Mouse (Mus musculus) stomach, postnatal 0 days (tissue): ENCODE results near the gene Gm10251. TPM values are rescaled to one million over a fixed set of nuclear protein-coding genes. Genes with fewer than 3 reads are reported as not detected.
"Not testable (repeated sequence)": the region's sequence is repeated elsewhere in the genome, so short reads cannot be mapped to it uniquely, and the experiment has no call there.

Experiments
- ATAC-seq: fragments of 200-750 bp; cut with Nextera tagmentation; 2 replicates; pipeline ENCODE4 v1.8.0; 2017; ENCODE audit not compliant: low FRiP score, low TSS enrichment
- DNase-seq: peaks from one replicate; pipeline ENCODE4 v3.0.0-alpha.2; 2016; ENCODE audit warnings: low spot score
- H3K27ac ChIP-seq: fragments of 300-500 bp; sonication (generic); replicated peaks from 2 replicates; pipeline ENCODE4 v1.5.1; 2014; ENCODE audit warnings: mild to moderate bottlenecking, control low read depth
- H3K27me3 ChIP-seq: fragments of 300-500 bp; sonication (generic); 2 replicates; pipeline ENCODE4 v1.6.1; 2014; ENCODE audit warnings: low read length; ENCODE audit not compliant: control insufficient read depth, insufficient read depth
- H3K36me3 ChIP-seq: fragments of 300-500 bp; sonication (generic); 2 replicates; pipeline ENCODE4 v1.6.1; 2014; ENCODE audit warnings: low read length, mixed read lengths; ENCODE audit not compliant: control insufficient read depth, insufficient read depth
- H3K4me1 ChIP-seq: fragments of 300-500 bp; sonication (generic); replicated peaks from 2 replicates; pipeline ENCODE4 v1.6.1; 2014; ENCODE audit warnings: antibody characterized with exemption; ENCODE audit not compliant: control insufficient read depth, insufficient read depth
- H3K4me2 ChIP-seq: fragments of 300-500 bp; sonication (generic); replicated peaks from 2 replicates; pipeline ENCODE4 v1.6.1; 2014; ENCODE audit warnings: low read depth, mild to moderate bottlenecking, control low read depth, moderate library complexity
- H3K4me3 ChIP-seq: fragments of 300-500 bp; sonication (generic); 2 replicates; pipeline ENCODE4 v1.5.1; 2014; ENCODE audit warnings: low read depth, low read length, control low read depth
- H3K9ac ChIP-seq: fragments of 300-500 bp; sonication (generic); 2 replicates; pipeline ENCODE4 v1.6.1; 2014; ENCODE audit warnings: mild to moderate bottlenecking, low read length, control low read depth, mixed read lengths
- H3K9me3 ChIP-seq: fragments of 300-500 bp; sonication (generic); 2 replicates; pipeline ENCODE4 v1.6.1; 2016; ENCODE audit warnings: low read length; ENCODE audit not compliant: control insufficient read depth
- CTCF ChIP-seq: IDR thresholded peaks from 2 replicates; pipeline ENCODE4 v1.5.1; 2016; ENCODE audit warnings: antibody characterized with exemption, low read depth, mild to moderate bottlenecking, moderate library complexity
- WGBS: fragments of 180-500 bp; shearing (Covaris S2); extraction: QIAGEN DNeasy Blood & Tissue Kit; methylation state at CpG from one replicate; pipeline ENCODE4 v1.1.7; 2014; 5-methylcytosine and 5-hydroxymethylcytosine counted together
- polyA plus RNA-seq: library from polyadenylated mRNA; unstranded; fragments of >200 nt; fragmentation: Nextera tagmentation; extraction: Ambion mirVana; gene quantifications from 2 replicates; pipeline ENCODE4 v1.2.1, GENCODE M21; 2015

The Gm10251 gene
- 0.06 TPM in 1 of 2 replicates, not detected in the other for polyA plus RNA-seq

DNA sequence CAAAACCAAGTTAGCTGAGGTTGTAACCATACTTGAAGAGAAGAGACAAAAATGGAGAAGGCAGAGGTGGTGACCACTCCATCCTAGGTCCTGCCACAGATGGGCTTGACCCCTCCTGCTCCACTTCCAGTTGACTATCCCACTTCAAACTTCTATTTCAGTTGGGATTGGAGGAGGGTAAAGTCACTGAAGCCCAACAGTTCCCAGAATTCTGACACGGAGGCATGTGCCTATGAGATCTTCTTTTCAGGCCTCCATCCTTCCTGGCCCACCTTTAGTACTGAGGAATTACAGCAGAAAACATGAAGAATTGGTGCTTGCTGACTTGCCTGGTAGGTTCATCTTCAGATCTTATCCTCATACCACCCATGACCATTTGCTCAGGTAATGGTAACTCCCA, at the start of gene Gm10251:
Gene Gm10251 (minus strand): TSS at position 101 of the 400 bp plus-strand sequence.
- H3K27me3 ChIP-seq, ATAC-seq, H3K9me3 ChIP-seq, H3K4me2 ChIP-seq, H3K4me1 ChIP-seq, H3K9ac ChIP-seq, H3K27ac ChIP-seq, H3K4me3 ChIP-seq, H3K36me3 ChIP-seq, DNase-seq: not testable (repeated sequence)
- WGBS = no CpG with 5 or more reads among the region's 1 CpGs

DNA sequence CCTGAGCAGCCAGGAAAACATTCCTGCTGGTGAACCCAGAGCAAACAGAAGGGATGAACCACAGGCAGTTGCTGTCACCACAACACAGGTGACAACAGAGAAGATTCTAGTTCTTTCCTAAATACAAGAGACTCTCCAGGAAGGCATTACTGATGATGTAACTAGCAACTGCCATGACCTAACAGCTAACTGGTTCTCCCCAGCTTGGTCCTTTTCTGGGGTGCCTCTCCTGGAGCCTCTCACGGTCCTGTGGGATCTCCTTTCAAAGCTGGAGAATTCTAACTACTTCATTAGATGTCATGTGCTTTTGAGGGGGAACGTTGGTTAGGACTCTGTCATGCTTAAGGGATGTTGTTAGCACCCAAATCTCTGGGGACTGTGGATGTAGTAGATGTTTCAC, 36.2 kb upstream of the Gm10251 start, which contains the start of gene Gm8050:
Gene Gm8050 (minus strand): TSS at position 101 of the 400 bp plus-strand sequence.
- not testable (repeated sequence) for H3K4me3 ChIP-seq, H3K27me3 ChIP-seq, H3K9ac ChIP-seq, H3K4me1 ChIP-seq, H3K4me2 ChIP-seq, H3K27ac ChIP-seq, H3K36me3 ChIP-seq, DNase-seq, H3K9me3 ChIP-seq, ATAC-seq
- WGBS = no CpG with 5 or more reads among the region's 2 CpGs

DNA sequence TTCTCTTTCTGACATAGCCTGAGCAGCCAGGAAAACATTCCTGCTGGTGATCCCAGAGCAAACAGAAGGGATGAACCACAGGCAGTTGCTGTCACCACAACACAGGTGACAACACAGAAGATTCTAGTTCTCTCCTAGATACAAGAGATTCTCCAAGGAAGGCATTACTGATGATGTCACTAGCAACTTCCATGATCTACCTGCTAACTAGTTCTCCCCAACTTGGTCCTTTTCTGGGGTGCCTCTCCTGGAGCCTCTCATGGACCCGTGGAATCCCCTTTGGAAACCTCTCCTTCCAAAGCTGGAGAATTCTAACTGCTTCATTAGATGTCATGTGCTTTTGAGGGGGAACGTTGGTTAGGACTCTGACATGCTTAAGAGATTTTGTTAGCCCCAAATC, 61.7 kb downstream of the Gm10251 start, which contains the start of gene Gm3460:
Gene Gm3460 (minus strand): TSS at position 101 of the 400 bp plus-strand sequence.
- DNase-seq, H3K27ac ChIP-seq, H3K4me3 ChIP-seq, H3K9ac ChIP-seq, H3K9me3 ChIP-seq, H3K36me3 ChIP-seq, ATAC-seq, H3K4me2 ChIP-seq, H3K27me3 ChIP-seq, H3K4me1 ChIP-seq: not testable (repeated sequence)
- 78% methylated on average over 1 of the region's 2 CpGs for WGBS

DNA sequence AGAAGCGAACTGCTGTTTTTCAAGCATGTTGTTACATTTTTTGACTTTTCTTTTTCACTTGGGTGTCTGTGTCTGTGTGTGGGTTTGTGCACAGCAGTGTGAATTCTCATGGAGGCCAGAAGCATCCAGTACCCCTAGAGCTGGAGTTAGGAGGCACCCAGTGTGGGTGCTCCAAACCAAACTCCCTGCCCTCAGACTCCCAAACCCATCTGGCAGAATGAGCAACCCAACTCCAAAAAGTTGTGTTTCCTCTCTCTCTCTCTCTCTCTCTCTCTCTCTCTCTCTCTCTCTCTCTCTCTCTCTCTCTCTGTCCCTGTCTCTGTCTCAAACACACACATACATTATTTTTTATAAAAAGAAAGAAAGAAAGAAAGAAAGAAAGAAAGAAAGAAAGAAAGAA, 77.5 kb downstream of the Gm10251 start:
- not testable (repeated sequence) for H3K4me3 ChIP-seq

DNA sequence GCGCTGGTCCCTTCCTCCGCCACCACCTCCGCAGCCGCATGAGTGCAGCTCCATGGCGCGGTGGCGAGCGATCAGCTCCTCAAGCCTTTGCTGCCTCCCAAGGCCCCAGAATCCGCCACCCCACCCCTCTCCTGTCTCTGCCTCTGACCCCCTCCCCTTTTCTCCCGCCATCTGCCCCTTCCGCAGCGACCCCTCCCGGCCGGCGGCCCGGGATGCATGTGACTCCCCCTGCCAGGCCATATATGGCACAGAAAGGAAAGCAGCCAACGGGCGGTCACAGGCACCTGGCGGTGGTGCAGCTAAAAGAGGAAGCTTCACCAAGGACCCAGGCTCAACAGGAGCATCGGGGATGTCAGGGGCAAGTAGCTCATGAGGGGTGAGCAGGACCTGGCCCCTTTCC, 79.0 kb downstream of the Gm10251 start:
- Histone ChIP-seq H3K4me2 (peak overlapping the region; percentile 53), H3K4me3 (peak overlapping the region; percentile 26)
- H3K27ac ChIP-seq, ATAC-seq, H3K9me3 ChIP-seq, H3K36me3 ChIP-seq, H3K4me1 ChIP-seq, H3K27me3 ChIP-seq, H3K9ac ChIP-seq: not testable (repeated sequence)
- peak; percentile 48 for DNase-seq
- TF ChIP-seq CTCF = peak; percentile 58
- WGBS = 0% methylated on average over 2 of the region's 20 CpGs

More for the DNA sequence above, 77.5 kb downstream of the Gm10251 start:
- ATAC-seq, H3K4me2 ChIP-seq, H3K4me1 ChIP-seq, H3K9ac ChIP-seq, DNase-seq, H3K36me3 ChIP-seq, H3K27ac ChIP-seq, H3K27me3 ChIP-seq, H3K9me3 ChIP-seq: not testable (repeated sequence)
- no CpG with 5 or more reads among the region's 1 CpGs for WGBS

DNA sequence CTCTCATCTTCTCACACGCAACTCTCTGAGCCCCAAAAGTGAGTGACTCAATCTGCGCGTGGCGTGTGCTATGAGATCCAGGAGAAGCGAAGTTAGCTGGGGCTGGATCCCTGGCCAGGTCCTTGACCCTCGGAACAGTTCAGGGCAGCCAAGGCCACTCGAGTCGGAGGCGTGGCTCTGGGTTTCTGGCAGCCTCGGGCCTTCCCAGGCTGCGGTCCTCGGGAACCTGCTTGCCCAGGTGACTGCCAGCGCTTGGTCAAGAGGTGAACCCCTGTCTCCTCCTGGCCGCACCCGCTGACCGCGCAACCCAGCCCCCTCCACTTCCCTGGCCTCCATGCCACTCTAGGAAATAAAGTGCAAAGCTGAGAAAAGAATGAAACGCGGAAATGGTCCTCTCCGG, 79.4 kb downstream of the Gm10251 start:
- peak; percentile 17 for DNase-seq
- not testable (repeated sequence) for H3K9ac ChIP-seq, ATAC-seq, H3K36me3 ChIP-seq, H3K27me3 ChIP-seq, H3K9me3 ChIP-seq, H3K4me1 ChIP-seq, H3K27ac ChIP-seq
- Histone ChIP-seq H3K4me3 (peak overlapping the region; percentile 26), H3K4me2 (peak overlapping the region; percentile 53)
- 7% methylated on average over 17 of the region's 20 CpGs for WGBS

DNA sequence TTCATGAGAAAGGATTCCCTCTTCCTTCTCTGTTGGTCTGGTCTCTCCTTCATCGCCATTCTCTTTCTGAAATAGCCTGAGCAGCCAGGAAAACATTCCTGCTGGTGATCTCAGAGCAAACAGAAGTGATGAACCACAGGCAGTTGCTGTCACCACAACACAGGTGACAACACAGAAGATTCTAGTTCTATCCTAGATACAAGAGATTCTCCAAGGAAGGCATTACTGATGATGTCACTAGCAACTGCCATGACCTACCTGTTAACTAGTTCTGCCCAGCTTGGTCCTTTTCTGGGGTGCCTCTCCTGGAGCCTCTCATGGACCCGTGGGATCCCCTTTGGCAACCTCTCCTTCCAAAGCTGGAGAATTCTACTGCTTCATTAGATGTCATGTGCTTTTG, 93.5 kb downstream of the Gm10251 start, which contains the start of gene Gm3629:
Gene Gm3629 (minus strand): TSS at position 101 of the 400 bp plus-strand sequence.
- not testable (repeated sequence) for H3K9me3 ChIP-seq, H3K27ac ChIP-seq, H3K4me1 ChIP-seq, H3K9ac ChIP-seq, H3K36me3 ChIP-seq, ATAC-seq, H3K4me2 ChIP-seq, H3K27me3 ChIP-seq, DNase-seq, H3K4me3 ChIP-seq
- no CpG with 5 or more reads among the region's 2 CpGs for WGBS

Other genes with a start within 250 kb of the Gm10251 start
- not detected in 2 replicates for gene Gm3594, start 239.6 kb downstream of the Gm10251 start, polyA plus RNA-seq
- not detected in 2 replicates for gene Gm8356, start 146.9 kb downstream of the Gm10251 start, polyA plus RNA-seq
- gene Gm3629, start 93.6 kb downstream of the Gm10251 start, polyA plus RNA-seq = 0.11 TPM in 1 of 2 replicates, not detected in the other
- gene Gm3460, start 61.8 kb downstream of the Gm10251 start, polyA plus RNA-seq = not detected in 2 replicates
- gene Gm8050, start 36.1 kb upstream of the Gm10251 start, polyA plus RNA-seq = not detected in 2 replicates
- 1.2 and 1.4 TPM in 2 replicates for gene Gm3636, start 58.2 kb upstream of the Gm10251 start, polyA plus RNA-seq
- not detected in 2 replicates for gene Gm8362, start 90.2 kb upstream of the Gm10251 start, polyA plus RNA-seq
- gene Gm3642, start 156.1 kb upstream of the Gm10251 start, polyA plus RNA-seq = not detected in 2 replicates
- 0.36 and 0.42 TPM in 2 replicates for gene Gm3667, start 205.8 kb upstream of the Gm10251 start, polyA plus RNA-seq